Mouse (Mus musculus) embryonic facial prominence, embryonic 14.5 days (tissue): ENCODE data around the gene Ptpru. TPM values are rescaled to one million over a fixed set of nuclear protein-coding genes. Genes with fewer than 3 reads are reported as not detected.
A peak's percentile ranks its signal among the peaks of the same experiment; 100 is the strongest.

Experiments
- ATAC-seq: fragments of 200-750 bp; cut with Nextera tagmentation; 2 replicates; pipeline ENCODE4 v1.8.0; 2017; ENCODE audit warnings: low read depth, moderate number of reproducible peaks, moderate TSS enrichment
- DNase-seq: peaks from one replicate; pipeline ENCODE4 v3.0.0-alpha.2; 2015; ENCODE audit warnings: low spot score
- H3K27ac ChIP-seq: fragments of 300-500 bp; sonication (generic); replicated peaks from 2 replicates; pipeline ENCODE4 v1.5.1; 2014; ENCODE audit warnings: low read depth, mild to moderate bottlenecking, low read length, moderate library complexity
- H3K27me3 ChIP-seq: fragments of 300-500 bp; sonication (generic); replicated peaks from 2 replicates; pipeline ENCODE4 v1.6.1; 2014; ENCODE audit warnings: low read length; ENCODE audit not compliant: control insufficient read depth, insufficient read depth
- H3K36me3 ChIP-seq: fragments of 300-500 bp; sonication (generic); 2 replicates; pipeline ENCODE4 v1.6.1; 2014; ENCODE audit warnings: low read length, mixed read lengths; ENCODE audit not compliant: control insufficient read depth, insufficient read depth
- H3K4me1 ChIP-seq: fragments of 300-500 bp; sonication (generic); 2 replicates; pipeline ENCODE4 v1.6.1; 2014; ENCODE audit warnings: antibody characterized with exemption, low read length; ENCODE audit not compliant: control insufficient read depth, insufficient read depth
- H3K4me2 ChIP-seq: fragments of 300-500 bp; sonication (generic); 2 replicates; pipeline ENCODE4 v1.6.1; 2014; ENCODE audit warnings: low read depth, mild to moderate bottlenecking, low read length, moderate library complexity, mixed read lengths
- H3K4me3 ChIP-seq: fragments of 300-500 bp; sonication (generic); 2 replicates; pipeline ENCODE4 v1.5.1; 2014; ENCODE audit warnings: low read depth, mild to moderate bottlenecking, low read length
- H3K9ac ChIP-seq: fragments of 300-500 bp; sonication (generic); 2 replicates; pipeline ENCODE4 v1.6.1; 2014; ENCODE audit warnings: low read depth, mild to moderate bottlenecking, low read length, moderate library complexity, mixed read lengths
- H3K9me3 ChIP-seq: fragments of 300-500 bp; sonication (generic); 2 replicates; pipeline ENCODE4 v1.6.1; 2016; ENCODE audit warnings: low read length; ENCODE audit not compliant: control insufficient read depth
- WGBS: fragments of 180-500 bp; shearing (Covaris S2); extraction: QIAGEN DNeasy Blood & Tissue Kit; methylation state at CpG from one replicate; pipeline ENCODE4 v1.1.7; 2014; 5-methylcytosine and 5-hydroxymethylcytosine counted together
- polyA plus RNA-seq: library from polyadenylated mRNA; unstranded; fragments of >200 nt; fragmentation: Nextera tagmentation; extraction: Ambion mirVana; gene quantifications from 2 replicates; pipeline ENCODE4 v1.2.1, GENCODE M21; 2014

Gene Ptpru
- polyA plus RNA-seq, 1 experiment from 2014 or later: 21.6 TPM

DNA sequence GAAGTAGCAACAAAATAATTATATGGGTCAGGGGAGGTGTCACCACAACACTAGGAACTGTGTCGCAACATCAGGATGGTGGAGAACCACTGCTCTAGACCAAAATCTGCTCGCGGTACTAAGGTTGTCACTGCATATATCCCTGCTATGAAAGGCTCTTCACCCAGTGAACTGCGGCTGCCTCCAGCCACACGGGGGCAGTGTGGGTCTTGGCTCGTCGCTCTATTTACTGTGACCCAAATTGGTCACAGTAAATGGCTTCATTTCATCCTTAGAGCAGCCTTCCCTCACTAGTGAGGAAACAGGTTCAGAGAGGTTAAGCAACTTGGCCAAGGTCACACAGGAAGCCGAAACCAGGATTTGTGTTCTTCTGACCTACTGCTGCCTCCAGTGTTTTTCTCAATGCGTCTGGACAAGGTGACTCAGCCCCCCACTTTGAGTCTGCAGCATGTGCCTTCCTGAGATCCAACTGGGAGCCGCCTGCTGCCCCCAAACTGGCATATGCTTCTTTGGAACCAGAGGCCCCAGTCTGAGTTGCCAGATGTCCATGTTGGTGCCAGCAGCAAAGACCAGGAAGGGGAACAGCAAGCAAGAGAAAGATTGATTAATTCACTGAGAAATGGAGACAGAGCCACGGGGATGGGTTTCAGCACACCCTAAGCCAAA, 114.5 kb downstream of the Ptpru start:
- Histone ChIP-seq H3K4me2 (no peak overlapping the region), H3K27me3 (no peaks in the 10 kb centered on the region), H3K4me3 (no peak overlapping the region), H3K27ac (no peak overlapping the region), H3K4me1 (peaks cover 3% of the 10 kb centered on the region; the same call in 1 of the 2 replicates), H3K36me3 (no peaks in the 10 kb centered on the region), H3K9me3 (no peaks in the 10 kb centered on the region), H3K9ac (no peak overlapping the region)
- DNase-seq (peak; percentile 55), ATAC-seq (no peak)
- 53% methylated on average over 11 of the region's 11 CpGs for WGBS

DNA sequence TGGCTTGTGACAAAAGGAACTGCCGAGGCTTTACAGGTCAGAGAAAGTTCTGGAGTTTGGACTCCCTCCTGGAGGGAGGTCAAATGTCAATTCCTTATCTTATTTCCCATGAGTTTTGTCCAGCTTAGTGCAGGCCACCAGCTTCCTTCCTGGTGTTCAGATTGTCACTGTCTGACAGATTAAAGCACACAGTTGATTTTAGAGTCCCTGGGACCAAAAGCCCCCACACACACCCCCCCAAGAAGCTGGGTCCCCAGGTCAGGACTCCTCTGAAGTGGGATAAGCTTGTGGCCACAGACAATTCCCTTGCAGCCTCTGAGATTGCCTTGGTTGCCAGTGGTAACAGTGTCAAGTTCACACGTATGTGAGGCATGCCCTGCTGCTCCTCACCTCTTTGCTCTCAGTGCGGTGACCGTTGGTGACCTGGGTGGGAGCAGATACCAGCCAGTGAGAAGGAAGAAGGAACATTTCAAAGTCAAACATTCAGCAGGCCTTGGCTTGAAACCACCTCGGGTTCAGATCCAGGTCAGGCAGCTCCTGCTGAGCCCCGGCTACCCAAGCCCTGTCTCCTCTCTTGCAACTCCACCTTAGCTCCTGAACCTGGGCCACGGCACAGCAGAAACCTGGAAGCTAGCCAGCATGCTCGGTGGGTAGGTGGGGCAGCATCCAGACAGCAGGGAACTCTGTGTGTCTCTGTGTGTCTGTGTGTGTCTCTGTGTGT, 115.8 kb downstream of the Ptpru start:
- H3K4me1 ChIP-seq: peaks cover 3% of the 10 kb centered on the region; the same call in 1 of the 2 replicates
- no peak overlapping the region for H3K4me2 ChIP-seq
- no peaks in the 10 kb centered on the region for H3K36me3 ChIP-seq
- H3K4me3 ChIP-seq: no peak overlapping the region
- no peaks in the 10 kb centered on the region for H3K27me3 ChIP-seq
- ATAC-seq (peak; percentile 60; the same call in 1 of the 2 replicates), DNase-seq (peak; percentile 44)
- no peaks in the 10 kb centered on the region for H3K9me3 ChIP-seq
- no peak overlapping the region for H3K27ac ChIP-seq
- WGBS: 30% methylated on average over 8 of the region's 8 CpGs
- H3K9ac ChIP-seq: no peak overlapping the region

DNA sequence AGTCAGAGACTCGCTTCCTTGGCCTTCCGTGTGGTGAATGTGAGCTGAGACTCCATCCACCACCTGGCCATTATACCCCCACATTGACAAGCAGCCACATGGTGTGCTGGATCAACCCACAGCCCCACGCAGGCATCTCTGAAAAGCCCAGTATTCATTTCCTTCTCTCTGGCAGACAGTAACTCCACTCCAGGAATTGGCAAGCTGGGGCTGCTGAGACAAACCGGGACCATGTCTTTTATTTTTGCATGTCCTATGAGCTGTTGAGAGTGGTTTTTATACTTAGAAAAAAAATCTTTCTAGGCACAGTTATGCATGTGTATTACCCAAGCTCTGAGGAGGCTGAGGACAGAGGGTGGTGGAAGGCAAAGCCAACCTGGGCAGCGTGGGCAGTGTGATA, 118.9 kb downstream of the Ptpru start:
- H3K9ac ChIP-seq: no peak overlapping the region
- no peaks in the 10 kb centered on the region for H3K27me3 ChIP-seq
- no peak overlapping the region for H3K4me3 ChIP-seq
- 63% methylated on average over 5 of the region's 5 CpGs for WGBS
- ATAC-seq (no peak), DNase-seq (no peak)
- H3K27ac ChIP-seq: no peak overlapping the region
- no peaks in the 10 kb centered on the region for H3K36me3 ChIP-seq
- H3K4me1 ChIP-seq: peaks cover 3% of the 10 kb centered on the region; the same call in 1 of the 2 replicates
- H3K4me2 ChIP-seq: no peak overlapping the region
- no peaks in the 10 kb centered on the region for H3K9me3 ChIP-seq

Other genes with a start within 250 kb of the Ptpru start
- gene Mecr, start 5.2 kb upstream of the Ptpru start, polyA plus RNA-seq: 34.3 and 35.4 TPM in 2 replicates
- gene Srsf4, start 35.3 kb upstream of the Ptpru start, polyA plus RNA-seq: 87.3 and 96.8 TPM in 2 replicates
- 6.6 and 6.9 TPM in 2 replicates for gene Tmem200b, start 83.5 kb upstream of the Ptpru start, polyA plus RNA-seq
- gene Gm10300, start 236.4 kb upstream of the Ptpru start, polyA plus RNA-seq: 0.07 and 0.14 TPM in 2 replicates
- gene Epb41, start 237.0 kb upstream of the Ptpru start, polyA plus RNA-seq: 64.9 and 65.1 TPM in 2 replicates